Mouse (Mus musculus): ENCODE measurements around the gene Pdzrn3.

GRCm38 (mm10) chr6:101257418-101257817, 120.3 kb downstream of the Pdzrn3 start:
- TF ChIP-seq ZC3H11A (IDR thresholded peaks at IDR 0.05; ENCODE audit: borderline replicate concordance, low read depth, low read length) (no peak), CHD2 (IDR thresholded peaks at IDR 0.05; ENCODE audit: low read depth, low read length) (no peak), ZNF384 (IDR thresholded peaks at IDR 0.05; ENCODE audit: low read depth, low read length) (no peak)

All from ES-E14 (cell line).